Mouse (Mus musculus): Measurements from ENCODE around the gene Cacna2d1. TPM values are rescaled to one million over a fixed set of nuclear protein-coding genes. Genes with fewer than 3 reads are reported as not detected.

Gene Cacna2d1
- polyA plus RNA-seq, 1 experiment from 2014 or later, result 15.2 TPM

DNA sequence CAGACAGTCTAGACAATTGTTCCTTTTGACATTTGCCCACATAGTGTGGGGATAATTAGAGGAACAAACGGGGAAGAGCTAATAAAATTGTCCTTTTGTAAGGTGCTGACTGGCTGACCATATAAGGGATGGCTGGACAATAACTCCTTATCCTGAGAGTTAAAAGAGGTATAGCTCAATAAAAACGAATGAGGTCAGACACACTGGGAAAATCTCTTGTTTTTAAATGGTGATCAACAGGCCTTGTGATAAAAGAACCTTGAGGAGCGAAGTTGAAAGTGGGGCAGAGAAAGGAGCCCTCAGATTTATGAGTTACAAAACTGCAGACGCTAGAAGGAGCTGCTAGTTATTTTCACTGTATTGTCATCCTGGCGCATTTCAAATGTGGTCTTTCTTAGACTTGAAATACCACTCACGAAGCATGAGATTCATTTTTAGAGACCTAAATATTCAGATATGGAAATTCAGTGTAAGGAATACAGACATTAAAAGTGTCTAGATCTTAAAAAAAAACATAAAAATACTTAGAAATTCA is 6.8 kb downstream of the Cacna2d1 start:
- Histone ChIP-seq H3K4me2 (no peak overlapping the region), H3K27ac (no peak overlapping the region), H3K9me3 (no peaks in the 10 kb centered on the region), H3K4me1 (no peaks in the 10 kb centered on the region), H3K36me3 (no peaks in the 10 kb centered on the region), H3K9ac (no peak overlapping the region), H3K4me3 (replicated peaks) (no peak overlapping the region), H3K27me3 (replicated peaks) (no peaks in the 10 kb centered on the region)
- no peak for ATAC-seq (ENCODE audit: insufficient read depth, low FRiP score, low read depth)
- 57% methylated on average over 6 of the region's 6 CpGs for WGBS

- no peak overlapping the region for H3K9ac ChIP-seq
- H3K4me2 ChIP-seq, result no peak overlapping the region
- no peak overlapping the region for H3K27ac ChIP-seq
- WGBS, result 62% methylated on average over 4 of the region's 4 CpGs
- H3K9me3 ChIP-seq, result no peaks in the 10 kb centered on the region
- H3K27me3 ChIP-seq (replicated peaks), result no peaks in the 10 kb centered on the region
- no peaks in the 10 kb centered on the region for H3K36me3 ChIP-seq
- H3K4me1 ChIP-seq, result no peaks in the 10 kb centered on the region
- no peak overlapping the region for H3K4me3 ChIP-seq (replicated peaks)
- ATAC-seq (ENCODE audit: insufficient read depth, low FRiP score, low read depth), result no peak
These were observed 7.6 kb downstream of the Cacna2d1 start for GRCm38 (mm10) chr5:15942051-15942450.

DNA sequence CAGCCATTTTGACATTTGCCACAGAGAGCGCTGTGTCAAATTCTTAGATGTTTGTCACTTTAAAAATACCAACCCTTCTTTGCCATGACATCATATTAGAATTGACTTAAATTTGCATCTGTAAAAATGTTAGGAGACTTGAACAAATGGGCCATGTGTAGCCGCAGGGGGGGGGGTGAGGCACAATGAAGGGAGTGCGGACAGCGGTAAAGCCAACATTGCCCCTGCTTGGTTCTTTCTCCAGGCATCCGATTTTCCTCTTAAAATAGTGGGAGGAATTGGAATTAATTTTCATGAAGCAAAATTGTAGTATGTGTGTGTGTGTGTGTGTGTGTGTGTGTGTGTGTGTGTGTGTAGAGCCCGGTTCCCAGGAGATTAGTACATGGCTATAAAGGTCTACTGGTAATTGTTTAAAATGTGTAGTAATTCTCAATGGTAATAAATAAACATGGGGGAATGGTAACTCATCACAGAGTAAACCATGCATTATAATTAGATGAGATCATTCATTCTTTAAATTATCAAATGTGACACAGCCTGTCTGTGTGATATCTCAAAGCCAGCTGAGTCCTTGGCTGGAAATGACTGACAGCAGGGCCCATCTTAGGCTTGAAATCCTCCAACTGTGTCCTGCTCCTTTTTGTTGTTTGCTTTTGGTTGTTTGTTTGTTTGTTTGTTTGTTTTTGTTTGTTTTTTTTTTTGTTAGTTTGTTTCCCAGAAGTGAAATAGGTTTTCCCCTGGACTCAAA is 14.0 kb downstream of the Cacna2d1 start:
- Histone ChIP-seq H3K27ac (no peak overlapping the region), H3K9ac (no peak overlapping the region), H3K36me3 (no peaks in the 10 kb centered on the region), H3K4me3 (replicated peaks) (no peak overlapping the region), H3K9me3 (no peaks in the 10 kb centered on the region), H3K4me2 (no peak overlapping the region), H3K4me1 (no peaks in the 10 kb centered on the region), H3K27me3 (replicated peaks) (no peaks in the 10 kb centered on the region)
- no peak for ATAC-seq (ENCODE audit: insufficient read depth, low FRiP score, low read depth)
- 93% methylated on average over 6 of the region's 6 CpGs for WGBS

- no peaks in the 10 kb centered on the region for H3K4me1 ChIP-seq
- H3K27ac ChIP-seq, result no peak overlapping the region
- no peak overlapping the region for H3K9ac ChIP-seq
- 71% methylated on average over 1 of the region's 1 CpGs for WGBS
- H3K4me2 ChIP-seq, result no peak overlapping the region
- no peaks in the 10 kb centered on the region for H3K27me3 ChIP-seq (replicated peaks)
- H3K36me3 ChIP-seq, result no peaks in the 10 kb centered on the region
- ATAC-seq (ENCODE audit: insufficient read depth, low FRiP score, low read depth), result no peak
- H3K4me3 ChIP-seq (replicated peaks), result no peak overlapping the region
- no peaks in the 10 kb centered on the region for H3K9me3 ChIP-seq
These were observed 25.3 kb downstream of the Cacna2d1 start for GRCm38 (mm10) chr5:15959760-15960159.

DNA sequence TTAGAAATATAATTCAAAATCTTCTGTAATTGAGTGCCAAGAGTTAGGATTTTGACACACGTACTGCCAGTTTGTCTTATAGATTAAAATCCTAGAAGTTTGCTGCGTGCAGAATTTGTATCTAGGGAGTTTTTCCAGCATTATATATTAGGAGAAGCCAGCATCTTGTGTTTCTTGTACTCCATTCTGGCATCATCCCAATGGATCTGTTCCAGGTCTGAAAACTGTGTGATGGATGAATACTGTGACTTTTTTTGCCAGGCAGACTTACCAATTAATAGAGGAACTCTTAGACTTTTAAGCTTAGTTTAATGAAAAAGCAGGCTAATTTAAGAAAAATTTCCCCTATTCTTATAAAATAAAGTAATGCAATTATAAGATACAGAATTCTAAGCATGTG is 27.4 kb downstream of the Cacna2d1 start:
- Histone ChIP-seq H3K4me2 (no peak overlapping the region), H3K9ac (no peak overlapping the region), H3K4me3 (replicated peaks) (no peak overlapping the region), H3K27ac (no peak overlapping the region), H3K4me1 (no peaks in the 10 kb centered on the region), H3K9me3 (no peaks in the 10 kb centered on the region), H3K27me3 (replicated peaks) (no peaks in the 10 kb centered on the region), H3K36me3 (no peaks in the 10 kb centered on the region)
- ATAC-seq (ENCODE audit: insufficient read depth, low FRiP score, low read depth), result no peak
- 48% methylated on average over 2 of the region's 2 CpGs for WGBS

DNA sequence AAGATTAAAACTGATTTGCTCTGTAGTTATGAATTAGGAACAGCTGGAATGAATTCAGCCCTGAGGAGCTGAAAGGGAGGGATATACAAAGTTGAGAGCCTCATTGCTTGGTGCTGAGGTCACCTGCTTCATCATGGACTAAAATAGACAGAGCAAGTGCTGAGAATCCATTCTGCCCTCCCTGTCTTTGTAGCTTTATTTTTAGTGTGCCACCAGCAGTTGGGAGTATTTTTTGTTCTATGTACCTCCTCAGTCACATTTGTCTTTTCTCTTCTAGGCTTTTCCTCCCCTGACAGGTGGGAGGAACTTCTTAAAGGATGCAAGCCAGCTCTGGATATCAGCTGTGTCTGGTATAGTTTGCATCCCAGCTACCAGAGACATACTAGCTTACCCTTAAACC is 32.4 kb downstream of the Cacna2d1 start:
- Histone ChIP-seq H3K9ac (no peak overlapping the region), H3K27ac (no peak overlapping the region), H3K27me3 (replicated peaks) (no peaks in the 10 kb centered on the region), H3K4me3 (replicated peaks) (no peak overlapping the region), H3K4me2 (no peak overlapping the region), H3K9me3 (no peaks in the 10 kb centered on the region), H3K36me3 (no peaks in the 10 kb centered on the region), H3K4me1 (no peaks in the 10 kb centered on the region)
- no peak for ATAC-seq (ENCODE audit: insufficient read depth, low FRiP score, low read depth)

- WGBS, result 79% methylated on average over 4 of the region's 4 CpGs
- Histone ChIP-seq H3K27ac (no peak overlapping the region), H3K4me3 (replicated peaks) (no peak overlapping the region), H3K9me3 (no peaks in the 10 kb centered on the region), H3K27me3 (replicated peaks) (no peaks in the 10 kb centered on the region), H3K36me3 (no peaks in the 10 kb centered on the region), H3K9ac (no peak overlapping the region), H3K4me2 (no peak overlapping the region), H3K4me1 (no peaks in the 10 kb centered on the region)
- no peak for ATAC-seq (ENCODE audit: insufficient read depth, low FRiP score, low read depth)
These were observed 37.3 kb downstream of the Cacna2d1 start for GRCm38 (mm10) chr5:15971821-15972220.

DNA sequence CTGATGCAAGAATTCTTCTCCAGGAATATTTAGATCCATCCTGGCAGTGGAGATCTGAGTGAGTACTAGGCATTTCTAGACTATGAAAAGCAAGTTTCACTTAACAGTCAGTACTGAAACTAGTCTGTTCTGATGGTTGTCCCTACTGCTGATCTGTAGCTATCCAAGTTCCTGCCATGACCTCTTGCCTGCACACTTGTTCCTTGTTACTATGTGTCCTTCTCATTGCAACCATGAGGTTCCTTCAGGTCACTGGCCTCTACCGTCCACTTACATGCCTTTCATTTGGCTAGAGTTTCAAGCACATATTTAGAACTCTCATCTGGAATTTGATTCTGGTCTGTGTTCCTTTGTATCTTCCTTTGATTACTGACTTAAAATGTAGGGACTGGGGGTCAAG is 37.9 kb downstream of the Cacna2d1 start:
- WGBS, result 67% methylated on average over 1 of the region's 1 CpGs
- no peaks in the 10 kb centered on the region for H3K27me3 ChIP-seq (replicated peaks)
- no peaks in the 10 kb centered on the region for H3K4me1 ChIP-seq
- H3K9ac ChIP-seq, result no peak overlapping the region
- H3K4me2 ChIP-seq, result no peak overlapping the region
- no peaks in the 10 kb centered on the region for H3K36me3 ChIP-seq
- H3K9me3 ChIP-seq, result no peaks in the 10 kb centered on the region
- H3K4me3 ChIP-seq (replicated peaks), result no peak overlapping the region
- no peak for ATAC-seq (ENCODE audit: insufficient read depth, low FRiP score, low read depth)
- H3K27ac ChIP-seq, result no peak overlapping the region

DNA sequence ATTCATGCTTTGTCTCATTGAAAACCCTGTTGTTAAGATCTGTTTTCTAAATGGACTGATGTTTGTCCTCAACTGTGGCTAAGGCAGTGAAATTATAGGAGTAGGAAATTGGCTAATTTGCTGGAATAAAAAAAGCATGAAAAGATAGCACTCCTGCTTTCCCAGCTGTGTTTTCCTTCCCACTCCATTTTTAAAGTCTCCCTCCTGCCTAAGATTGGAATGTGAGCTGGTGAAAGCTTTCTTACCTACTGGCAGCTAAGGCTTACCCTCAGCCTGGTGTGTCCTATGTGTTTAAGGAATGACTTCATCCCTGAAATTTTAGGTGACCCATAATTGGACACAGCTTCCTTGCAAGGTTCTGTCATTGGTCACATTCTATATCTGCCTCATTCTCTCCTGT is 40.2 kb downstream of the Cacna2d1 start:
- H3K4me2 ChIP-seq, result no peak overlapping the region
- H3K4me3 ChIP-seq (replicated peaks), result no peak overlapping the region
- H3K9me3 ChIP-seq, result no peaks in the 10 kb centered on the region
- H3K9ac ChIP-seq, result no peak overlapping the region
- H3K36me3 ChIP-seq, result no peaks in the 10 kb centered on the region
- no peaks in the 10 kb centered on the region for H3K27me3 ChIP-seq (replicated peaks)
- H3K27ac ChIP-seq, result no peak overlapping the region
- no peaks in the 10 kb centered on the region for H3K4me1 ChIP-seq
- ATAC-seq (ENCODE audit: insufficient read depth, low FRiP score, low read depth), result no peak

- H3K9ac ChIP-seq, result no peak overlapping the region
- ATAC-seq (ENCODE audit: insufficient read depth, low FRiP score, low read depth), result no peak
- no peaks in the 10 kb centered on the region for H3K9me3 ChIP-seq
- no peak overlapping the region for H3K27ac ChIP-seq
- H3K4me1 ChIP-seq, result no peaks in the 10 kb centered on the region
- no peaks in the 10 kb centered on the region for H3K36me3 ChIP-seq
- WGBS, result 95% methylated on average over 2 of the region's 2 CpGs
- no peak overlapping the region for H3K4me3 ChIP-seq (replicated peaks)
- no peak overlapping the region for H3K4me2 ChIP-seq
- no peaks in the 10 kb centered on the region for H3K27me3 ChIP-seq (replicated peaks)
These were observed 44.7 kb downstream of the Cacna2d1 start for GRCm38 (mm10) chr5:15979225-15979624.

DNA sequence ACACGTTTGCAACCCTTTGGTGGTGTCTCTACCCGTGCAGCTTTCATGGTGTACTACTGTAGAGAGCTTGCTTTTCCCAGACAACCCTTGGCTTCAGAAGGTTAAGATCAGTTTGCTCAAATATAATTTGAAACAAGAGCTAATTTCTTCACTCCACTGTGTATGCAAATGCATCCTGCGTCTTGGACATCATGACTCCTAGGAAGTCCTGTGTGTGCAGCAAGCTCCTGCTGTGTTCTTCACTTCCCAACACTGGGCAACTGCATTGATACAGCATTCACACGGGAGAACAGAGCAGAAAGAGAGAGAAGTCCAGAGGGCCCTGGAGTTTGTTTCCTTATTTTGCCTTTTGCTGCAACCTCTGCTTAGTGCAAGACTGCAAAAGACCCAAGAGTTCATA is 48.1 kb downstream of the Cacna2d1 start:
- no peaks in the 10 kb centered on the region for H3K27me3 ChIP-seq (replicated peaks)
- H3K4me2 ChIP-seq, result no peak overlapping the region
- 55% methylated on average over 4 of the region's 4 CpGs for WGBS
- no peaks in the 10 kb centered on the region for H3K4me1 ChIP-seq
- H3K27ac ChIP-seq, result no peak overlapping the region
- H3K4me3 ChIP-seq (replicated peaks), result no peak overlapping the region
- H3K36me3 ChIP-seq, result no peaks in the 10 kb centered on the region
- ATAC-seq (ENCODE audit: insufficient read depth, low FRiP score, low read depth), result no peak
- no peaks in the 10 kb centered on the region for H3K9me3 ChIP-seq
- H3K9ac ChIP-seq, result no peak overlapping the region

DNA sequence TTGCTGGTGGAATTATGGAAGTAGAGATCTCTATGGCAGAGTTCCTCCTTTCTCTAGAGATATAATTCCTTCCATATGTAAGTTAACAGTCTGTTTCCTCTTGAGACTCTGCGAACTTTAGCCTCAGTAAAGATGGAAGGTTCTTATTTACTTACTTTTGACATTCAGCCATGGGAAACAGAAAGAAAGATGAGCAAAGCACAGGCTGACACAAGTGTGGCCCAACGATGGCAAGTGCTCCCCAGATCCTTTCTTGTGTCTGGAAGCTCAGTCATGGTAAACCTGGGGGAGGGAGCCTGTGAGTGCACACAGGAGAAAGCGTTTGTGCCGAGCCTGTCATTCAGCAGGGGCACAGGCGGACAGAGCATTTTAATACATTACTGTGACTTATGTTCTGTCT is 48.9 kb downstream of the Cacna2d1 start:
- H3K4me3 ChIP-seq (replicated peaks), result no peak overlapping the region
- no peak overlapping the region for H3K4me2 ChIP-seq
- no peak overlapping the region for H3K27ac ChIP-seq
- no peak overlapping the region for H3K9ac ChIP-seq
- no peak for ATAC-seq (ENCODE audit: insufficient read depth, low FRiP score, low read depth)
- H3K36me3 ChIP-seq, result no peaks in the 10 kb centered on the region
- 41% methylated on average over 5 of the region's 5 CpGs for WGBS
- no peaks in the 10 kb centered on the region for H3K4me1 ChIP-seq
- no peaks in the 10 kb centered on the region for H3K27me3 ChIP-seq (replicated peaks)
- no peaks in the 10 kb centered on the region for H3K9me3 ChIP-seq

Measured in stomach, embryonic 15.5 days (tissue).